Mouse (Mus musculus) megakaryocyte, embryonic 14.5 days (primary cell): Measurements from ENCODE around the gene 1190005I06Rik.

ENCODE experiments used
- FLI1 ChIP-seq: IDR thresholded peaks from 2 replicates; pipeline ENCODE4 v1.6.1; 2012; ENCODE audit warnings: low read length, inconsistent platforms, mixed read lengths
- GATA1 ChIP-seq: IDR thresholded peaks from 3 replicates; pipeline ENCODE4 v1.6.1; 2012; ENCODE audit warnings: mixed read lengths, low read length, inconsistent platforms, borderline replicate concordance

- TF ChIP-seq GATA1 (no peak), FLI1 (no peak)
These were observed 69.6 kb downstream of the 1190005I06Rik start for GRCm38 (mm10) chr8:120577821-120578220.
